Mouse (Mus musculus) brain, embryonic 14.5 days (tissue): ENCODE measurements at regions not wholly inside any gene's neighbourhood (a gene's known extent, or its start where the extent isn't known, plus 50 kb on each side); places are given as distances from the start of the nearest gene placed in this dataset.

ENCODE experiments used
- CTCF ChIP-seq: fragments of 200-500 bp; IDR thresholded peaks from 2 replicates; pipeline ENCODE4 v1.5.1; 2012; ENCODE audit warnings: inconsistent platforms, mild to moderate bottlenecking, moderate library complexity, borderline replicate concordance; ENCODE audit not compliant: insufficient read depth, insufficient read length; ENCODE audit errors: extremely low read depth
- POLR2A ChIP-seq: fragments of 200-500 bp; IDR thresholded peaks from 2 replicates; pipeline ENCODE4 v1.6.1; 2012; ENCODE audit warnings: mild to moderate bottlenecking, inconsistent platforms, borderline replicate concordance; ENCODE audit not compliant: poor library complexity, insufficient read depth, insufficient read length, severe bottlenecking; ENCODE audit errors: extremely low read depth

GRCm38 (mm10) chr7:110708116-110708515 is 59.9 kb upstream of the Ampd3 start:
- TF ChIP-seq POLR2A (no peak), CTCF (no peak)
